Mouse (Mus musculus) stomach, embryonic 14.5 days (tissue): ENCODE data around the gene B230104I21Rik. TPM values are rescaled to one million over a fixed set of nuclear protein-coding genes. Genes with fewer than 3 reads are reported as not detected.

ENCODE experiments used
- ATAC-seq: fragments of 200-750 bp; cut with Nextera tagmentation; 2 replicates; pipeline ENCODE4 v1.8.0; 2017; ENCODE audit warnings: low read depth, moderate TSS enrichment; ENCODE audit not compliant: insufficient number of reproducible peaks, insufficient read depth, low FRiP score
- H3K27ac ChIP-seq: fragments of 300-500 bp; sonication (generic); 2 replicates; pipeline ENCODE4 v1.5.1; 2014; ENCODE audit warnings: mild to moderate bottlenecking, low read length, moderate library complexity, mixed read lengths
- H3K27me3 ChIP-seq: fragments of 300-500 bp; sonication (generic); 2 replicates; pipeline ENCODE4 v1.6.1; 2014; ENCODE audit warnings: low read length, control low read depth, mixed read lengths; ENCODE audit not compliant: control insufficient read depth, insufficient read depth
- H3K36me3 ChIP-seq: fragments of 300-500 bp; sonication (generic); 2 replicates; pipeline ENCODE4 v1.6.1; 2014; ENCODE audit warnings: mild to moderate bottlenecking, control low read depth, low read length, moderate library complexity, mixed read lengths; ENCODE audit not compliant: control insufficient read depth, insufficient read depth
- H3K4me1 ChIP-seq: fragments of 300-500 bp; sonication (generic); 2 replicates; pipeline ENCODE4 v1.6.1; 2014; ENCODE audit warnings: low read length, control low read depth, mixed read lengths; ENCODE audit not compliant: control insufficient read depth, insufficient read depth
- H3K4me2 ChIP-seq: fragments of 300-500 bp; sonication (generic); replicated peaks from 2 replicates; pipeline ENCODE4 v1.6.1; 2014; ENCODE audit warnings: low read depth, low read length, control low read depth
- H3K4me3 ChIP-seq: fragments of 300-500 bp; sonication (generic); 2 replicates; pipeline ENCODE4 v1.5.1; 2014; ENCODE audit warnings: low read depth, low read length, control low read depth
- H3K9ac ChIP-seq: fragments of 300-500 bp; sonication (generic); replicated peaks from 2 replicates; pipeline ENCODE4 v1.6.1; 2014; ENCODE audit warnings: low read depth, mild to moderate bottlenecking, control low read depth, low read length, moderate library complexity, mixed read lengths
- H3K9me3 ChIP-seq: fragments of 300-500 bp; sonication (generic); 2 replicates; pipeline ENCODE4 v1.6.1; 2016; ENCODE audit warnings: low read depth, low read length, control low read depth; ENCODE audit not compliant: control insufficient read depth
- WGBS: fragments of 180-500 bp; shearing (Covaris S2); extraction: QIAGEN DNeasy Blood & Tissue Kit; methylation state at CpG from one replicate; pipeline ENCODE4 v1.1.7; 2014; 5-methylcytosine and 5-hydroxymethylcytosine counted together
- polyA plus RNA-seq: library from polyadenylated mRNA; unstranded; fragments of >200 nt; fragmentation: Nextera tagmentation; extraction: Ambion mirVana; gene quantifications from 2 replicates; pipeline ENCODE4 v1.2.1, GENCODE M21; 2014

The B230104I21Rik gene
- polyA plus RNA-seq, 1 experiment from 2014 or later: not detected

DNA sequence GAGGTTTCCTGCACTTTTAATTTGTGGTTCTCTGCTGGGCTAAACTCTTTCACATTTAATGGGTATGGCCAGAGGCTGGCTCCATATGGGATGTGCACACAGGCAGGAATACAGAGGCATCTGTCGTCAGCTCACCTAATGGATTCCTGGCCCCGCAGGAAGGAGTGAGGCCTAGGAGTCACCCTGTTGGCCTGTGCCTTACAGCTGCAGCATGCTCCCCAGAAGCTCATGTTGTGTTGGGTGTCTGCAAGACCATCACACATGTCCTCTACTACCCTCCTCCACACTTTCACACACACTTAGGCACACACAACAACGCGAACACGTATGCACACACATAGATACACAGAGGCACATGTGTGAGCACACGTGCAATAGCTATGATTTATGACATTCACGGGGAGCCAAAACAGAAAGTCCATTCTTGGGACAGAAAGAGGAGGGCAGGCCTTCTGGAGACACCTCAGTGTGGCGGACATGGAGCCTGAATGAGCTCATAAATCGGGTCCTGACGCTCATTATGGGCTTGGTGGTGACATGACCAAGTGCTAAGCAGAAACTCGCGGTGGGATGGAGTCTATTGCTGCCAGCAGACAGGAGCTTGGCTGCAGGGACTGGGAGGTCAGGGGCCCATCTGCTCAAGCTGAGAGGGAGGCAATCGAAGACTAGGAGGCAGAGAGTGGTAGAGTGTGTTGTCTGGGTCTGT lies 35.8 kb downstream of the B230104I21Rik start:
- Histone ChIP-seq H3K4me1 (no peaks in the 10 kb centered on the region), H3K27me3 (no peaks in the 10 kb centered on the region), H3K36me3 (no peaks in the 10 kb centered on the region), H3K9me3 (no peaks in the 10 kb centered on the region), H3K9ac (no peak overlapping the region), H3K27ac (no peak overlapping the region), H3K4me2 (no peak overlapping the region), H3K4me3 (no peak overlapping the region)
- WGBS: 63% methylated on average over 13 of the region's 13 CpGs
- ATAC-seq: no peak

DNA sequence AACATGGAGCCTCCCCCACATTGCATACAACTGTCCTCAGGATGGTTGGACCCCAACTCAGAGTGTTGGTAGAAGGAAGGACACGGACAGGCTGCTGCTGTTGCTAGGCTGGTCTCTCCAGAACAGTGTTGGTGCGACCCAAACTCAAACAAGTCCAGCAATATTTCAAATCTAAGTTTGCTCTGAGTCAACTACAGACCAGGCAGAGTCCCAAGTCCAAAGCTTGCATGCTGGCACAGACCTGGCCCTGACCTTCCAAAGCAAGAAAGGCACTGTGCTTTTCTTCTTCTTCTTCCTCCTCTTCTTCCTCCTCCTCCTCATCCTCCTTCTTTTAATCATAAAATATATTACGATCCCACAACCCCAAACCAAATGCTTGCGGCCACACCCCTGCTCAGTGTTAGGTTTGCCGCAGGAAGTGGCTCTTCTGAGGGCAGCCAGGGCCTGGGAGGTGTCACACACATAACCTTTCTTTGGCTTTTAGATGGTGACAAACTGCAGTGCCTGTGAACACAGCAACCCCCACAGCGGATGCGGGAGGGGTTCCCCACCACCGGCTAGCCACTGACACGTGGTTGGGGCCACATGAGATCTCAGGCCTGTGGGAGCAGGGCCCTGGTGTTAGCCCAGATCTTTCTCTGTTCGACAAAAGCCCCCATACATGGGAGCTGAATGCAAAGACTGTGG lies 40.2 kb downstream of the B230104I21Rik start:
- Histone ChIP-seq H3K9me3 (no peaks in the 10 kb centered on the region), H3K4me3 (no peak overlapping the region), H3K27me3 (no peaks in the 10 kb centered on the region), H3K27ac (peak overlapping the region; percentile 34; the same call in 1 of the 2 replicates), H3K4me1 (no peaks in the 10 kb centered on the region), H3K4me2 (no peak overlapping the region), H3K9ac (no peak overlapping the region), H3K36me3 (no peaks in the 10 kb centered on the region)
- ATAC-seq: peak; percentile 65; the same call in 1 of the 2 replicates
- 69% methylated on average over 10 of the region's 10 CpGs for WGBS

DNA sequence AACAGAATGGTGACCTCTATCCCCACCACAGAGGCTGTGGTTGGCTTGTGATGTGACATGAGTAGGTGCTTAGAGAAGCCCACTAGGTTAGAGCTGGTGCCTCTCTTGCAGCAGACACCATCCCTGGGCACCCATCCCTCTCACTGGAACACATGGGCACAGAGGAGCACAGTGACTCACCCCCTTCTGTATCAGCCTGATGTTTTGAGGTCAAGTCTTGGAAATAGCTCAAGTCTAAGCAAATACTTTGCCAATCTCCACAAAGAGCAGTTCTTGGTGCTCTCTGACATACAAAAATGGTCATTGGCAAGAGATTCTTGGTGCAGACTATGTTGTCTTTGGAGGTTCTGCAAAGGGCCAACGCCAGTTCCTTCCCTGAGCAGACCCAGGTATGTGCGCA lies 42.9 kb downstream of the B230104I21Rik start:
- H3K9ac ChIP-seq: no peak overlapping the region
- no peak overlapping the region for H3K4me2 ChIP-seq
- H3K4me3 ChIP-seq: no peak overlapping the region
- no peak for ATAC-seq
- H3K27me3 ChIP-seq: no peaks in the 10 kb centered on the region
- H3K9me3 ChIP-seq: no peaks in the 10 kb centered on the region
- no peak overlapping the region for H3K27ac ChIP-seq
- H3K36me3 ChIP-seq: no peaks in the 10 kb centered on the region
- no peaks in the 10 kb centered on the region for H3K4me1 ChIP-seq
- 98% methylated on average over 2 of the region's 2 CpGs for WGBS

DNA sequence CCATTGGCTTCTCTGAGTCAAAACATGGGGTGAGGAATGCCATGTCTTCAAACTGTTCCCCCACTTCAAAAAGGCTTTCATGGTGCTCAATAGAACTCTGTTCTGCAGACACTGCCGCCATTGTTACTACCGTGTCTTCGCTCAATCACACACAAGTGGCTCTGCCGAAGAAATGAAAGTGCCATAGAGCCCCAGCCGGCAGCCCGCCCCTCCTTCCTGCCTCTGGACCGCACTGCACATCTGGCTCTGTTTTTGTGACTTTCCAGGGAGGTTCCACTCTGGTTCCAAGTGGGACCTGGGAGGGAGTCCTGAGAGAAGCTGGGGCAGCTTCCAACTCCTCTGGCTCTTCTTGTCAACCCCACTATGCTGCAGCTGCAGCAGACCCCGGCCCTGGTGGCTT lies 49.3 kb downstream of the B230104I21Rik start:
- Histone ChIP-seq H3K27me3 (no peaks in the 10 kb centered on the region), H3K27ac (peak overlapping the region; percentile 10; the same call in 1 of the 2 replicates), H3K9me3 (no peaks in the 10 kb centered on the region), H3K36me3 (no peaks in the 10 kb centered on the region), H3K4me1 (peaks cover 9% of the 10 kb centered on the region; the same call in 1 of the 2 replicates), H3K4me2 (no peak overlapping the region), H3K9ac (no peak overlapping the region), H3K4me3 (no peak overlapping the region)
- 71% methylated on average over 8 of the region's 8 CpGs for WGBS
- no peak for ATAC-seq

DNA sequence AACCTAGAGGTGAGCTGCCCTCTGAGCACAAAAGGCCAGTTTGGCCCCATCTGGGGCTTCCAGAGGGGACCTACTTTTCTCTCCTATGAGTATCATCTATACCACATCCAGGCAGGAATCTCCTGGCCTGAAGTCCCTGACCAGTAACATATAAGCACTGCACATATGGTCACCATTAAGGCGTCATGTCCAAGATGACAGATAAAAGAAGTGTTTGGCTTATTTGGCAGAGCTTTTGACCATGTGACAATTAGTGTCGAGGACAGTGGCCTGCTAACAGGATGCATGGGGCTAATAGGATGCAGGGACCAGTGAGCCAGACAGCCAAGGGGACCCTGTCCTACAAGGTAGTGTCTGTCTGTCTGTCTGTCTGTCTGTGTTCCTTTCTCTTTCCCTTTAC lies 50.0 kb downstream of the B230104I21Rik start:
- WGBS: 47% methylated on average over 2 of the region's 2 CpGs
- no peak for ATAC-seq
- H3K9ac ChIP-seq: no peak overlapping the region

DNA sequence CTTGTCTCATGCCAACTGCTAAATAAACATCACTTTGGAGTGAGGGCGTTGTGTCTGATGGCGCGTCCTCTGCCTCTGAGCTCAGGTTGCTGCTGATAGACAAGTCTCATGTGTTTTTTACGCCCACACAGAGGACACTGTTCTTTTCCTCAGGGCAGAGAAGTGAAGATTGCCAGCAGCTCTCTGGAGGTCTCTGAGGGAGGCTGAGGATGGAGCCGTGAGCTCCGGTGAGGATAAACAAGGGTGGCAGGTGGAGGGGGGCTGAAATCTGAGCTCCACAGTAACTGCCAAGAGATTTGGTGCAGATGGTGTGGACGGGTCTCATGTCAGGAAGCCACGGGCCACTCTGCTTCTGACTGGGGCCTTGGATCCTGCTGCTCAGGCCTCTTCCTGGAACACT lies 50.9 kb downstream of the B230104I21Rik start:
- Histone ChIP-seq H3K4me1 (peaks cover 17% of the 10 kb centered on the region; the same call in 1 of the 2 replicates), H3K4me2 (no peak overlapping the region), H3K4me3 (no peak overlapping the region), H3K27ac (no peak overlapping the region), H3K9ac (no peak overlapping the region), H3K36me3 (no peaks in the 10 kb centered on the region), H3K27me3 (no peaks in the 10 kb centered on the region), H3K9me3 (no peaks in the 10 kb centered on the region)
- ATAC-seq: no peak
- WGBS: 31% methylated on average over 8 of the region's 8 CpGs

More for the DNA sequence above, 50.0 kb downstream of the B230104I21Rik start:
- H3K9me3 ChIP-seq: no peaks in the 10 kb centered on the region
- no peak overlapping the region for H3K4me2 ChIP-seq
- no peaks in the 10 kb centered on the region for H3K27me3 ChIP-seq
- H3K4me1 ChIP-seq: peaks cover 16% of the 10 kb centered on the region; the same call in 1 of the 2 replicates
- no peak overlapping the region for H3K27ac ChIP-seq
- H3K4me3 ChIP-seq: no peak overlapping the region
- H3K36me3 ChIP-seq: no peaks in the 10 kb centered on the region

DNA sequence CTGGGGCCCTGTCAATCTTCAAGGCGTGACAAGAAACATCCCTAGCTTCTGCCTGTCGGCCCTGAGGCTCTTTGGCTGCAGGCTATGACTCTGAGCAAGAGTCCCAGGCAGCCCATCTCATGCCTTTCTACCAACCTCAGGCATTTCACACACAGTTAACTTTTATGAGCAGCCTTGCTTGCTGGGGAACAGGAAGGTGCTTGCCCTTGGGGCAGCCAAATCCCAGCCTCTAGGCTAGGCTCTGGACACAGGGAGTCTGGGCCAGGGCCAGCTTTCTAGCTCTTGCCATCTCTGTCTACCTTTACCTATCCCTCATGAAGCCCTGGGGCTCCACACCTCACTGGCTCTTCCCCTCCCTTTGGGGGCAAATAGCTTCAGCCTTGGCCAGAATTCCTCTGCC lies 53.7 kb downstream of the B230104I21Rik start:
- H3K4me1 ChIP-seq: peaks cover 26% of the 10 kb centered on the region; the same call in 1 of the 2 replicates
- no peak for ATAC-seq
- 85% methylated on average over 2 of the region's 2 CpGs for WGBS

DNA sequence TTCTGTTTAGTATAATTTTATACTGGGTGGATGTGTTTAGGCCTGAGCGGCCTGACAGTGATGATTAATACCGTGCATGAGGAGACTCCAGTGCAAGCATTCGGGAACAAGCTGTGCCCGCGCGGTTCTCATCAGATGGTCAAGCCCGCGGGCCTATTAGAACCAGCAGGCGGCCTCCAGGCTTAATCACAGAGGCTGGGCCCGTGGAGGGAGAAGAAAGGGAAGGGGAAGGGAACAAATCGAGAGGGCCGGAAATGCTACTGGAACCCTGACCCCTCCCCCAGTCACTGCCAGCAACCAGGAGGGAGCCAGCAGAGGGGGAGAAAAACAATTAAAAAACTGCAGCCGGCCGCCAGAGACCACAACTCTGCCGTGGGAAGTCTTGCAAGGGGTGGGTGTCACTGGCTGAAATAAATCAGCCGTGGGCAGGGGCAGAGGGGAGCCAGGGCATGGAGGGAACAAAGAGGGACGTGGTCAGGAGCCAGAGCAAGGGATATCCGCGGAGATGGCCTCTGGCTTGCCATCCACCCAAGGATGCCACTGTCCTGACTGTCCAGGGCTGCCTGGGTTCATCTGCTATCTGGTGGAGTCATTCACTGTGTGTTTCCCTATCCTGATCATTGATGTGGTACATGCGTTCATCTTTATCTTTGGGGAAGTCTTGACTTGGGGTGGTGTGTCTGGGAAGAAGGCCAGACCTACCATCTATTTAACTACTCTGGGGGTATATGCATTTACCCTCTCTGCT lies 54.6 kb downstream of the B230104I21Rik start:
- Histone ChIP-seq H3K9me3 (no peaks in the 10 kb centered on the region), H3K9ac (no peak overlapping the region), H3K4me3 (no peak overlapping the region), H3K27me3 (no peaks in the 10 kb centered on the region), H3K27ac (peak overlapping the region; percentile 63), H3K4me1 (peaks cover 26% of the 10 kb centered on the region; the same call in 1 of the 2 replicates), H3K4me2 (no peak overlapping the region), H3K36me3 (no peaks in the 10 kb centered on the region)
- 12% methylated on average over 20 of the region's 20 CpGs for WGBS
- ATAC-seq: peak; percentile 51; the same call in 1 of the 2 replicates

More for the DNA sequence above, 53.7 kb downstream of the B230104I21Rik start:
- Histone ChIP-seq H3K4me2 (no peak overlapping the region), H3K27me3 (no peaks in the 10 kb centered on the region), H3K27ac (peak overlapping the region; percentile 63; the same call in 1 of the 2 replicates), H3K4me3 (no peak overlapping the region), H3K9me3 (no peaks in the 10 kb centered on the region), H3K36me3 (no peaks in the 10 kb centered on the region), H3K9ac (no peak overlapping the region)
